Mouse (Mus musculus) neural tube, embryonic 15.5 days (tissue): ENCODE data around the gene Ptp4a2. TPM values are rescaled to one million over a fixed set of nuclear protein-coding genes. Genes with fewer than 3 reads are reported as not detected.
"Not testable (repeated sequence)": the region's sequence is repeated elsewhere in the genome, so short reads cannot be mapped to it uniquely, and the experiment has no call there.

ENCODE experiments used
- ATAC-seq: fragments of 200-750 bp; cut with Nextera tagmentation; 2 replicates; pipeline ENCODE4 v1.8.0; 2017; ENCODE audit warnings: mild to moderate bottlenecking, moderate TSS enrichment, moderate library complexity; ENCODE audit not compliant: low FRiP score
- H3K27ac ChIP-seq: fragments of 300-500 bp; sonication (generic); replicated peaks from 2 replicates; pipeline ENCODE4 v1.5.1; 2015; ENCODE audit warnings: mild to moderate bottlenecking, inconsistent platforms
- H3K27me3 ChIP-seq: fragments of 300-500 bp; sonication (generic); replicated peaks from 2 replicates; pipeline ENCODE4 v1.6.1; 2015; ENCODE audit warnings: inconsistent platforms
- H3K36me3 ChIP-seq: fragments of 300-500 bp; sonication (generic); 2 replicates; pipeline ENCODE4 v1.6.1; 2015; ENCODE audit warnings: inconsistent platforms
- H3K4me1 ChIP-seq: fragments of 300-500 bp; sonication (generic); 2 replicates; pipeline ENCODE4 v1.6.1; 2015; ENCODE audit warnings: inconsistent platforms
- H3K4me2 ChIP-seq: fragments of 300-500 bp; sonication (generic); 2 replicates; pipeline ENCODE4 v1.6.1; 2015; ENCODE audit warnings: inconsistent platforms, mild to moderate bottlenecking, moderate library complexity
- H3K4me3 ChIP-seq: fragments of 300-500 bp; sonication (generic); replicated peaks from 2 replicates; pipeline ENCODE4 v1.5.1; 2015; ENCODE audit warnings: mild to moderate bottlenecking, inconsistent platforms
- H3K9ac ChIP-seq: fragments of 300-500 bp; sonication (generic); replicated peaks from 2 replicates; pipeline ENCODE4 v1.6.1; 2015; ENCODE audit warnings: mild to moderate bottlenecking, inconsistent platforms
- H3K9me3 ChIP-seq: fragments of 300-500 bp; sonication (generic); replicated peaks from 2 replicates; pipeline ENCODE4 v1.6.1; 2016; ENCODE audit warnings: inconsistent platforms
- WGBS: fragments of 180-500 bp; shearing (Covaris S2); methylation state at CpG from one replicate; pipeline ENCODE4 v1.1.7; 2015; ENCODE audit warnings: mixed read lengths; 5-methylcytosine and 5-hydroxymethylcytosine counted together
- polyA plus RNA-seq: library from polyadenylated mRNA; unstranded; fragments of >200 nt; fragmentation: Nextera tagmentation; extraction: Ambion mirVana; gene quantifications from 2 replicates; pipeline ENCODE4 v1.2.1, GENCODE M21; 2015

Gene Ptp4a2
- polyA plus RNA-seq, 1 experiment from 2014 or later = 217 TPM

DNA sequence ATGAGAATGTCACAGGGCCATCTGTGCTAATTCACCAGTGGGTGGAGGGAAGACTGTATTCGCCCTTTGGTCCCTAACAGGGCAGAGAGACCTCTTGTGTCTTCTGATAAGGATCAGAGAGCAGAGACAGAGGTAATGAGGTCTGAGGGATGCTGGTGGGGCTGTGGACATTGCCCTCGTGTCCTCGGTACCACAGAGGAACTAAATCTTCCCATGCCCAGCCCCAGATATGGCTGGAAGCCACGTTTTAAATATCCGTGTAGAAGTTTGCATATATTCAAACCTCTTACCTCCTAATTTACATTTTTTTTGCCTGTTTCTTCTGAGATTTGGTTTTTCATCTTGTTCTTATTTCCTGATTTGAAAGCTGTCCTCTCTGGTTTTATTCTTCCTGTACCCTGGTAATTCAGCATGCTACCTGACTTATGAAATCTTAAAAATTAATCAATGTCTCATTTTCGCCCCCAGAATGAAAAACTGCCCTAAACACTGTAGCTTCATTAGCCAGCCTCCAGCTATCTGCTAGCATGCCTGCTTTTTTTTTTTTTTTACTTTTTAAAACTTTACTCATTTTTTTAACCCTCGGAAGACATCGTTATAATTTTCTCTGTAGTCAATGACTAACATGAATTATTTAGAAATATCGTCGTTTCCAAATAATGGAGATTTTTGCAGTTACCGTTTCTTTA lies 67.1 kb downstream of the Ptp4a2 start:
- no peak for ATAC-seq

DNA sequence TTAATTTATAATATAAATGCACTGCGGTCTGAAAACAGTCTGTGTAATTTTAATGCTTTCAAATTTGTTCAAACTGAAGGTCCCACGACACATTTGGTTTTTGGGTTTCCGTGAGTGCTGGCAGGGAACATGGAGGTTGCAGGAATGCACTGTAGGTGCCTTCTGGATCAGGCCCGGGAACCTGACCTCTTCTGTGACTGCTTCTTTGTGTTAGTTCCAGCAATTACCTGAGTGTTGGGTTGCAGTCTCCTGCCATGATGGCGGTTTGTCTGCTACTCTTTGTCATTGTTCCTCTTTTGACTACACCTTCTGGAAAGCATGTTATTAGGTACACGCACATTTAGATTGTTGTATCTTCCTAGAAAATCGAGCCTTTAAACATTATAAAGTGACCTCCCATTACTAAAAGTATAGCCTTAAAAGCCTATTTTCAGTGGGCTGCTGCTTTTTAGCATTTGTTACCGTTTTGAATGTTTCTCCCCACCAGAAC lies 67.7 kb downstream of the Ptp4a2 start:
- Histone ChIP-seq H3K36me3 (no peaks in the 10 kb centered on the region), H3K4me3 (no peak overlapping the region), H3K4me1 (peaks cover 28% of the 10 kb centered on the region), H3K9ac (no peak overlapping the region), H3K9me3 (no peaks in the 10 kb centered on the region), H3K4me2 (no peak overlapping the region), H3K27me3 (no peaks in the 10 kb centered on the region), H3K27ac (no peak overlapping the region)
- 75% methylated on average over 8 of the region's 8 CpGs for WGBS
- no peak for ATAC-seq

More for the DNA sequence above, 67.1 kb downstream of the Ptp4a2 start:
- Histone ChIP-seq H3K27me3 (no peaks in the 10 kb centered on the region), H3K4me1 (peaks cover 28% of the 10 kb centered on the region), H3K36me3 (no peaks in the 10 kb centered on the region), H3K9ac (no peak overlapping the region), H3K27ac (peak overlapping the region; percentile 77), H3K4me3 (peak overlapping the region; percentile 27; the same call in 1 of the 2 replicates), H3K9me3 (no peaks in the 10 kb centered on the region), H3K4me2 (peak overlapping the region; percentile 57)
- WGBS = 66% methylated on average over 11 of the region's 11 CpGs

DNA sequence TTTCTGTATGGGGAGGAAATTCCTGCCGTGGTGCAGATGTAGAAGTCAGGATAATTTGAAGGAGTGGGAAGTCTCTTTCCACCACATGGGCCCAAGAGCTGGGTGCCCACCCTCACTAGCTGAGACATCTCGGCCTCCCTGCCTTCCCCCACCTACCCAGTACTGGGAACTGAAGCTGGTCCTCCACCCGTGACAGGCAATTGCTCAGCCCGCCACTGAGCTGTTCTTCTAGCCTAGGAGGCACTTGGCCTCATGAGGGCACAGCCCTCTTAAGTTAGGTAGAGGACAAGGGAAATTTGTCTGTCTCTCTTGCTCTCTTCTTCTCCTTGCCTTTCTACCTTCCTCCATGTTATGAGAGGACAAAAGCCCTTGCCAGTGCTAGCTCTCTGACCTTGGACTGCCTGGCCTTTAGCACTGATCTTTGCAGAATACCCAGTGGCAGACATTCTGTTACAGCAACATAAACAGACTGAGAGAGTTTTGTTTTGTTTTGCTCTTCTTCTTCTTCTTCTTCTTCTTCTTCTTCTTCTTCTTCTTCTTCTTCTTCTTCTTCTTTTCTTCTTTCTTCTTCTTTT lies 68.3 kb downstream of the Ptp4a2 start:
- ATAC-seq = no peak
- WGBS = 76% methylated on average over 4 of the region's 4 CpGs

DNA sequence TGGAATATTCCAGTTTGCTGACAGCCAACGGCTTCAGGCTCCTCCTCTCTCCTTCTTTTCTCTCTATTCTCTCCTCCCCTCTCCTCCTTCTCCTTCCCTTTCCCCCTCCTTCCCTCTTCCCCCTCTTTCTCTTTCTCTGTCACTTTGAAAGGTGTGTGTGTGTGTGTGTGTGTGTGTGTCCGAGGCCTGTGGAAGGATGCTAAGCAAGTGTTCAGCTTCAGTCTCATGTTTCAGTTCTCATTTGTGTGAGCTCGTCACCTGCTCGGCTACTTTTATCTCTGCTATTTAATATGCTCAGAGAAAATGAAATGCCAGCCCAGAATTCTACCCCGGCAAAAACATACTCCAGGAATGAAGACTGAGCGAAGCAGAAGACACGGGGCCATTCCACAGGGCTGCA lies 69.6 kb downstream of the Ptp4a2 start:
- WGBS = 88% methylated on average over 7 of the region's 7 CpGs
- H3K4me2 ChIP-seq = no peak overlapping the region
- no peak overlapping the region for H3K9ac ChIP-seq
- no peak for ATAC-seq
- H3K4me1 ChIP-seq = peaks cover 35% of the 10 kb centered on the region
- H3K27me3 ChIP-seq = no peaks in the 10 kb centered on the region
- H3K27ac ChIP-seq = no peak overlapping the region
- H3K36me3 ChIP-seq = no peaks in the 10 kb centered on the region
- no peaks in the 10 kb centered on the region for H3K9me3 ChIP-seq
- H3K4me3 ChIP-seq = no peak overlapping the region

More for the DNA sequence above, 68.3 kb downstream of the Ptp4a2 start:
- H3K4me3 ChIP-seq = no peak overlapping the region
- H3K9me3 ChIP-seq = no peaks in the 10 kb centered on the region
- peaks cover 32% of the 10 kb centered on the region for H3K4me1 ChIP-seq
- no peaks in the 10 kb centered on the region for H3K27me3 ChIP-seq
- no peak overlapping the region for H3K4me2 ChIP-seq
- H3K36me3 ChIP-seq = no peaks in the 10 kb centered on the region
- H3K27ac ChIP-seq = no peak overlapping the region
- H3K9ac ChIP-seq = no peak overlapping the region

DNA sequence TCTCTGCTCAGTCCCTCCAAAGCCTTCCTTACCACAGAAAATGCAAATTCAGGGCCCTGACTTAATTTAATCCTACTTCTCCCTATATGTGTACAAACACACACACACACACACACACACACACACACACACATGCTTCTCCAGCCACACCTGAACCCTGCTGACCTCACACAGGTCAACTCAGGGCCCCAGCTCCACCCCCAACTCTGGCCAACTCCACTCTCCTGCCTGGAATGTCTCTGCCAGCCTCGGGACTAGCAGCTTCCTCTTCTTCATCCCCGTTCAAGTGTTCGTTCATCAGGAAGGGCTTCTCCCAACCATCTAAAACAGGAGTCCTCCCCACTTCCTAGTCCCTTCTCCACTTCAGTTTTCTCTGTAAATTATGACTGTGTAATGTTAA lies 70.6 kb downstream of the Ptp4a2 start:
- ATAC-seq = no peak
- Histone ChIP-seq H3K27me3 (no peaks in the 10 kb centered on the region), H3K4me1 (peaks cover 33% of the 10 kb centered on the region), H3K9me3 (no peaks in the 10 kb centered on the region), H3K9ac (no peak overlapping the region), H3K27ac (no peak overlapping the region), H3K36me3 (no peaks in the 10 kb centered on the region), H3K4me3 (no peak overlapping the region), H3K4me2 (no peak overlapping the region)
- 51% methylated on average over 3 of the region's 3 CpGs for WGBS

DNA sequence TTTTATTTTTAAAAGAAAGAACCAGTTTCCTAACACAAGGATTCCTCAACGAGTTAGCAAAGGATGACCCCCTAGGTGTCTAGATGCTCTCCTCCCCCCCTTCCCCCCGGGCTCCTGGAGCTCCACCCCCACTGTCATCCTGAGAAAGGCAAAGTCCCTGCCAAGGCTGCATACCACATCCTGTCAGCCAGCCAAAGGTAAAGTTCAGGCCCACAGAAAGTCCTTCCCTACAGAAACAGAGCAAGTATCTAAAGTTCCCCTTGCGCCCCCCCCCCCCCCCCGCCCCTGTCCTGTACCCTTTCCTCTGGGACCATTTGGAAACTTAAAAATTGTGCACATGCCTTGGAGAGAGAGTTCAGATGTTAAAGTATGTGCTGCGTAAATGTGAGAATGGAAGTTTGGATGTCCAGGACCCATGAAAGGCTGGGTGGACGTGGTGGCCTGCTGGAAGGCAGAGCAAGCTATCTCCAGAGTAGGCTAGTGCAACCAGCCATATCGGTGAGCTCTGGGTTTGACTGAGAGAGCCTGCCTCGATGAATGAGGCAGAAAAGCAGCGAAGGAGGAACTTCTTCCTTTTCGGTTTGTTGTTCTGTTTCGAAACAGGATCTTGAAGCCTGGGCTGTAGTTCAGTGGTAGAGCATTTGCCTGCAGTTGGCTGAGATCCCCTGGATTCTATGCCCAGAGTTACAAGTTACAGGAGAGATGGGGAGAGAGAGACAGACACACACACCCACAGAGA lies 71.7 kb downstream of the Ptp4a2 start:
- H3K27ac ChIP-seq = 0 out of 2 replicates have a peak overlapping the region, but pooled peaks have one; percentile 13
- ATAC-seq = no peak
- 0 out of 2 replicates have a peak overlapping the region, but pooled peaks have one; percentile 23 for H3K9ac ChIP-seq
- 51% methylated on average over 11 of the region's 11 CpGs for WGBS
- H3K27me3 ChIP-seq = no peaks in the 10 kb centered on the region
- H3K4me1 ChIP-seq = peaks cover 23% of the 10 kb centered on the region
- no peak overlapping the region; the same call in 1 of the 2 replicates for H3K4me3 ChIP-seq
- peak overlapping the region; percentile 30 for H3K4me2 ChIP-seq
- H3K9me3 ChIP-seq = no peaks in the 10 kb centered on the region
- H3K36me3 ChIP-seq = no peaks in the 10 kb centered on the region

DNA sequence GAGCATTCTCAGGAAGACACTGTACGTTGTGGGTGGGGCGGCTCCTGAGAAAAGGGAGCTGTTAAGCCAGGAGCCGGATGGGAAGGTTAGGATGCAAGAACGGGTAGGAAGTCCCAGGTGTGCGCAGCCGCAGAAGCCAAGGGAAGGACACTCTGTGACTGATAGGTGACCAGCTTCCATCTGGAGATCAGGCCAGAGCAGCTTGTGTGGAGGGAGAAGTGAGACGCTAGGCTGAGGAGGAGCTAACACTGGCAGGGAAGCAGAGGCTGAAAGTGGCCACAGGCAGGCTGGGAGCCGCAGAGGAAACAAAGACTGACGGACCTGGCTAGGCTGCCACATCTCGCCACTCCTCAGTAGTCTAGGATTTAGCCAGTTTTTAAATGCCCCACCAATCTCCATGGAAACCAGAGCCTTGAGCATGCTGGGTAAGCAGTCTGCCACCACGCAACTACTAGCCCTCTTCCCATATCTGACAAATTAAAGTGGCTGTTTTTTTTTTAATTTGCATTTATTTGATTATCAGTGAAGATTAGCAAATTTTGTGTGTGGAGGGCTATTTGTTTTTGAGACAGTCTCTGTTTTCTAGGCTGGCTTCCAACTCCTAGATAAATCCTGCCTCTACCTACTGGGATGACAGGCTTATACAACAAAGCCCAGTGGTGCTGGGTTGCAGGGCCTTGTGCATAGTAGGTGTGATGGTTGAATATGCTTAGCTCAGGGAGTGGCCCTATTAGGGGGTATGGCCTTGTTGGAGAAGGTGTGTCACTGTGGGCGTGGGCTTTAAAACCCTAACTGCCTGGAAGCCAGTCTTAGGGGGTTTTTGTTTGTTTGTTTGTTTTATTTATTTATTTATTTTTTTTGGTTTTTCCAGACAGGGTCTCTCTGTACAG lies 73.3 kb downstream of the Ptp4a2 start:
- no peak for ATAC-seq
- 55% methylated on average over 12 of the region's 12 CpGs for WGBS
- no peaks in the 10 kb centered on the region for H3K9me3 ChIP-seq
- H3K27ac ChIP-seq = 0 out of 2 replicates have a peak overlapping the region, but pooled peaks have one; percentile 33
- H3K4me1 ChIP-seq = peaks cover 17% of the 10 kb centered on the region
- no peaks in the 10 kb centered on the region for H3K36me3 ChIP-seq
- H3K27me3 ChIP-seq = no peaks in the 10 kb centered on the region
- no peak overlapping the region for H3K4me3 ChIP-seq
- peak overlapping the region; percentile 22; the same call in 1 of the 2 replicates for H3K4me2 ChIP-seq
- H3K9ac ChIP-seq = peak overlapping the region; percentile 26; the same call in 1 of the 2 replicates

DNA sequence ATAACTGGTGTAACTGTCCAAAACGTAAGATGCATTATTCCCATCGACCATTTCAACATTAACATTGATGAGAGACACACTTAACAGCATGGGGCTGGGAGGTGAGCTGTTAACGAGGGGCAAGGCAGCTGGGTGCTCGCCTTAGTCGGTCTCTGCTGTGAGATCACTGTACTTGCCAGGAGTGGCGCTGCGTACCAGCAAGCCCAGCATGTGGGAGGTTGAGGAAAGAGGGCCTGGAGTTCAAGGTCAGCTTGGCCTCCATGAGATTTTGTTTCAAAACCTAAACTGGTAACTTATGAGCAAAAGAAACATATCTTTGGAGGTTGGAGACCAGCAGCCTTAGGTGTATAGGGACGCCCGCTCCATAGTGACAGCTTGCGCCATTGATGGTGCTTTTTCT lies 78.6 kb downstream of the Ptp4a2 start:
- no peaks in the 10 kb centered on the region for H3K4me1 ChIP-seq
- H3K27me3 ChIP-seq = no peaks in the 10 kb centered on the region
- H3K27ac ChIP-seq = no peak overlapping the region
- no peak overlapping the region for H3K9ac ChIP-seq
- no peak for ATAC-seq
- H3K4me2 ChIP-seq = no peak overlapping the region
- no peaks in the 10 kb centered on the region for H3K9me3 ChIP-seq
- H3K36me3 ChIP-seq = no peaks in the 10 kb centered on the region
- WGBS = 70% methylated on average over 10 of the region's 10 CpGs
- H3K4me3 ChIP-seq = no peak overlapping the region

DNA sequence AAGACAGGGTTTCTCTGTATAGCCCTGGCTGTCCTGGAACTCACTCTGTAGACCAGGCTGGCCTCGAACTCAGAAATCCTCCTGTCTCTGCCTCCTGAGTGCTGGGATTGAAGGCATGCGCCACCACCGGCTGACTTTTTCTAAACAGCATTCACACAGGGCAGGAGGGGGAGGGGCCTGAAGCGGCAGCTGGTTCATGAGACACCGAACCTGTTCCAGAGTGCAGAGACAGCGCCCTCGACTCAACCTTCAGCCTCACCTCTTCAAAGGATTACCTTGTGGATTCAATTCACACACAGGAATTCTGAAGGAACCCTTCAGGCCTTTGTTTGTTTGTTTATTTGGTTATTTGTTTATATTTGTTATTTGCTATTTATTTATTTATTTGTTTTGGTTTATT lies 79.1 kb downstream of the Ptp4a2 start:
- Histone ChIP-seq H3K4me3 (no peak overlapping the region), H3K27ac (no peak overlapping the region), H3K9ac (no peak overlapping the region), H3K9me3 (no peaks in the 10 kb centered on the region), H3K36me3 (no peaks in the 10 kb centered on the region), H3K4me2 (no peak overlapping the region), H3K4me1 (no peaks in the 10 kb centered on the region), H3K27me3 (no peaks in the 10 kb centered on the region)
- ATAC-seq = no peak
- 86% methylated on average over 7 of the region's 7 CpGs for WGBS

DNA sequence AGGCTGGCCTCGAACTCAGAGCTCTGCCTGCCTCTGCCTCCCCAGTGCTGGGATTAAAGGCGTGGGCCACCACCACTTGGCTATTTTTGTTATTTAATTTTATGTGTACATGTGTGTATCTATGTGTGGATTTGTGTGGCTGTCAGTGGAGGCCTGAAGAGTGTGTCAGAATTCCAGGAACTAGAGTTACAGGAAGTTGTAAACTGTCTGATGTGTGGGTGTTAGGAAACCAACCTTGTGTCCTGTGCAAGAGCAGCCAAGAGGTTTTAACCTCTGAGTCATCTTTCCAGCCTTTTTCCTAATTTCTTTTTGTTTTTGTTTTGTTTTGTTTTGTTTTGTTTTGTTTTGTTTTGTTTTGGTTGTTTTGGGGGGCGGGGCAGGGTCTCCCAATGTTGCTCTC lies 83.8 kb downstream of the Ptp4a2 start:
- peaks cover 4% of the 10 kb centered on the region; the same call in 1 of the 2 replicates for H3K4me1 ChIP-seq
- H3K9ac ChIP-seq = no peak overlapping the region
- H3K27ac ChIP-seq = no peak overlapping the region
- ATAC-seq = no peak
- H3K4me2 ChIP-seq = no peak overlapping the region
- no peaks in the 10 kb centered on the region for H3K36me3 ChIP-seq
- H3K9me3 ChIP-seq = no peaks in the 10 kb centered on the region
- no peaks in the 10 kb centered on the region for H3K27me3 ChIP-seq
- H3K4me3 ChIP-seq = no peak overlapping the region
- WGBS = 96% methylated on average over 3 of the region's 3 CpGs

DNA sequence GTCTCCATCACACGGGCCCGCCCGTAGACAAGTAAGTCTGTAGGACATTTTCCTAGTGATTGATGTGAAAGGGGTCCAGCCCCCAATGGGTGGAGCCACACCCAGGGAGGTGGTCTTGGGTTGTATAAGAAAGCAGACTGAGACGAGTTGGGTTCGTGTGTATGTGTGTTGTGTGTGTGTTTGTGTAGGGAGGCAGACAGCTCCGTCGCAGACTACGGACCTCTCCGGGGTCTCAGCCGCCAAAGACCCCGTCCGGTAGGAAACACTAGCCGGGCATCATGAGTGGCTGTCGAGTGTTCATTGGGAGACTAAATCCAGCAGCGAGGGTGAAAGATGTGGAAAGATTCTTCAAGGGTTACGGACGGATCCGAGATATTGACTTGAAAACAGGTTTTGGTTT lies 87.8 kb downstream of the Ptp4a2 start:
- not testable (repeated sequence) for H3K36me3 ChIP-seq, H3K27me3 ChIP-seq, H3K4me1 ChIP-seq, H3K9me3 ChIP-seq, H3K4me3 ChIP-seq, H3K9ac ChIP-seq, ATAC-seq, H3K4me2 ChIP-seq, H3K27ac ChIP-seq
- WGBS = 95% methylated on average over 18 of the region's 18 CpGs
